Mouse (Mus musculus) liver, embryonic 14.5 days (tissue): ENCODE results near the gene Man1c1.

Experiments
- CTCF ChIP-seq: IDR thresholded peaks from 2 replicates; pipeline ENCODE4 v1.5.1; 2016; ENCODE audit warnings: antibody characterized with exemption, low read depth, control low read depth
- EP300 ChIP-seq: IDR thresholded peaks from 2 replicates; pipeline ENCODE4 v1.6.1; 2016; ENCODE audit warnings: antibody characterized with exemption, low read depth

DNA sequence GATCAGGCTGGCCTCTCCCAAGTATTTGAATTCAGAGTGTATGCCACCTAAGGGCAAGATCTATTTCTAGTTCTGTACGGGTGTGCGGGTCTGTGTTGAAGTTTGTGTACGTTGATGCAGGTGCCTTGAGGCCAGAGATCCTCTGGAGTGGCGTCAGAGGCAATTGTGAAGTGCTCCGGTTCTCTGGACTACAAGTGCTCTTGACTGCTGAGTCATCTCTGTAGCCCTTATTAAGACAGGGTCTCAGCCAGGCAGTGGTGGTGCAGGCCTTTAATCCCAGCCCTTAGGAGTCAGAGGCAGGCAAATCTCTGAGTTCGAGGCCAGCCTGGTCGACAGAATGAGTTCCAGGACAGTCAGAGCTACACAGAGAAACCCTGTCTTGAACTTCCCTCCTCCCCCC lies 188.5 kb downstream of the Man1c1 start:
- TF ChIP-seq CTCF = no peak
- no peak for TF ChIP-seq EP300
